In the genomic region with DNA sequence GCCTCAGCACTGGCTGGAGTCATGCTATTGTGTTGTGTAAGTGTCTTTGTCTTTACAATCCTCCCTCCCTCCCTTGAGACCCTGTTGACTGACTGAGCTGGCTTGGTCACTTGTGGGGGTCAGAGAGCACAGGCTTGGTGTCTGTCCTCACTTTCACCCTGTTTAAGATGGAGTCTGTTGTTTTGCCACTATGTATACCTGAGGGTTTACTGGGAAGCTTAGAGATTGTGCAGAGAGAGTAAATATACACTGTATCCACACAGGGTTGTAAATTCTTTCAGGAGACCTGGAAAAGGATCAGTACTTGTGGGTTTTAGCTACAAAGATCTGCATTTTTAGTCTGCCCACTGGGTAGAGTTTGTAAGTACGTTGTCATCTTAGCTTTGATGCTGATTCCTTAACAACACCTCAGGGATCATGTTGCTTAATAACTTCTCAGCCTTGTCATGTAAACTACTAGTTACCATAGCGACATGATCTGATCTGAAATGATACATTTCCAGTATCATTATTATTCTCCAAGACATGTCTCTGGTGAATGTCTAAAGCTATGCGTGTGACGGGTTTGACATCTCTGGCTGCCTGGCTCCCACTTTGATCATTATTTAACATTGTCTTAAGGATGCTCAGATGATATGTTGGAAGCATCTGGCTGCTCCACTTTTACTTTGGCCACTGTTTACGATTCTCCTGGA, we compare ENCODE assay signal across 24 mouse cellular contexts.
"Had no signal": no experiment of that assay in that cellular context is flagged by ENCODE, and none has a peak within 500 bp of the region (broad histone marks: within the 10 kb centered on the region; RNA-seq: fewer than 3 reads in every experiment).

No protein-coding gene starts in this region.

- H3K27ac ChIP-seq: kidney, postnatal 0 days; layer of hippocampus, adult 2 months; limb, embryonic 10.5 days; limb, embryonic 13.5 days; liver, embryonic 12.5 days; liver, embryonic 15.5 days; lung, embryonic 15.5 days; midbrain, embryonic 12.5 days; neural tube, embryonic 12.5 days; stomach, embryonic 15.5 days had no signal

- ATAC-seq: intestine, embryonic 16.5 days; liver, embryonic 12.5 days had no signal

- H3K27me3 ChIP-seq: limb, embryonic 13.5 days; liver, embryonic 12.5 days; liver, embryonic 15.5 days; lung, embryonic 15.5 days; megakaryocyte, embryonic 14.5 days; midbrain, embryonic 12.5 days; neural tube, embryonic 12.5 days; stomach, embryonic 15.5 days had no signal

- DNase-seq: kidney, adult 18-20 months; kidney, adult 9 months; kidney, postnatal 25 days; layer of hippocampus, adult 9-11 months; liver; lung, adult 18-20 months; lung, postnatal 10 days; lung, postnatal 36 days; right cerebral cortex, adult 18-20 months; right cerebral cortex, postnatal 14 days; spleen, adult 18-20 months; thymus, postnatal 25 days had no signal

- H3K4me1 ChIP-seq: limb, embryonic 10.5 days; limb, embryonic 13.5 days; liver, embryonic 12.5 days; liver, embryonic 15.5 days; lung, embryonic 15.5 days; midbrain, embryonic 12.5 days; neural tube, embryonic 12.5 days; stomach, embryonic 15.5 days had no signal

- H3K9me3 ChIP-seq: limb, embryonic 10.5 days; limb, embryonic 13.5 days; liver, embryonic 12.5 days; liver, embryonic 15.5 days; lung, embryonic 15.5 days; midbrain, embryonic 12.5 days; neural tube, embryonic 12.5 days; stomach, embryonic 15.5 days had no signal

- H3K4me2 ChIP-seq: limb, embryonic 13.5 days; liver, embryonic 12.5 days; liver, embryonic 15.5 days; lung, embryonic 15.5 days; midbrain, embryonic 12.5 days; neural tube, embryonic 12.5 days; stomach, embryonic 15.5 days had no signal

- H3K36me3 ChIP-seq: limb, embryonic 10.5 days; limb, embryonic 13.5 days; liver, embryonic 12.5 days; liver, embryonic 15.5 days; lung, embryonic 15.5 days; midbrain, embryonic 12.5 days; neural tube, embryonic 12.5 days; stomach, embryonic 15.5 days had no signal

- H3K4me3 ChIP-seq: layer of hippocampus, adult 2 months; limb, embryonic 10.5 days; limb, embryonic 13.5 days; liver, embryonic 12.5 days; liver, embryonic 15.5 days; lung, embryonic 15.5 days; megakaryocyte, embryonic 14.5 days; midbrain, embryonic 12.5 days; neural tube, embryonic 12.5 days; stomach, embryonic 15.5 days had no signal

- H3K9ac ChIP-seq: limb, embryonic 13.5 days; liver, embryonic 12.5 days; liver, embryonic 15.5 days; lung, embryonic 15.5 days; midbrain, embryonic 12.5 days; neural tube, embryonic 12.5 days; stomach, embryonic 15.5 days had no signal
